Mouse (Mus musculus): ENCODE measurements at regions not wholly inside any gene's neighbourhood (a gene's known extent, or its start where the extent isn't known, plus 50 kb on each side); places are given as distances from the start of the nearest gene placed in this dataset.

- TF ChIP-seq CTCF (conservative IDR thresholded peaks at IDR 0.05; ENCODE audit: low read length) = no peak
- no peak for TF ChIP-seq NANOG (IDR thresholded peaks at IDR 0.05; ENCODE audit: borderline replicate concordance, low read length)
- no peak for TF ChIP-seq POU5F1 (IDR thresholded peaks at IDR 0.05; ENCODE audit: borderline replicate concordance, low read length)
Observed at GRCm38 (mm10) chr10:126082576-126082975, 116.6 kb downstream of the Lrig3 start.
